Mouse (Mus musculus): ENCODE data around the gene Sec22b.

Gene Sec22b

GRCm38 (mm10) chr3:97900516-97901490 is at the start of gene Sec22b:
Sec22b (plus strand) TSS chr3:97901190.
- DNase-seq (ENCODE audit: low spot score): peak; percentile 75

GRCm38 (mm10) chr3:97851803-97852202 is 49.2 kb upstream of the Sec22b start:
- DNase-seq (ENCODE audit: low spot score): no peak

- peak; percentile 49 for DNase-seq (ENCODE audit: low spot score)
Measured at GRCm38 (mm10) chr3:97854575-97855384, 46.2 kb upstream of the Sec22b start.

GRCm38 (mm10) chr3:97859400-97859799 is 41.6 kb upstream of the Sec22b start:
- DNase-seq (ENCODE audit: low spot score): peak; percentile 59

GRCm38 (mm10) chr3:97860820-97861451 is 40.1 kb upstream of the Sec22b start:
- no peak for DNase-seq (ENCODE audit: low spot score)

GRCm38 (mm10) chr3:97866696-97867095 is 34.3 kb upstream of the Sec22b start:
- no peak for DNase-seq (ENCODE audit: low spot score)

- DNase-seq (ENCODE audit: low spot score): no peak
Measured at GRCm38 (mm10) chr3:97867221-97868023, 33.6 kb upstream of the Sec22b start.

- peak; percentile 68 for DNase-seq (ENCODE audit: low spot score)
Measured at GRCm38 (mm10) chr3:97868024-97868689, 32.8 kb upstream of the Sec22b start.

GRCm38 (mm10) chr3:97868733-97869132 is 32.3 kb upstream of the Sec22b start:
- DNase-seq (ENCODE audit: low spot score): no peak

- DNase-seq (ENCODE audit: low spot score): no peak
Measured at GRCm38 (mm10) chr3:97869730-97870129, 31.3 kb upstream of the Sec22b start.

GRCm38 (mm10) chr3:97874777-97875176 is 26.2 kb upstream of the Sec22b start:
- DNase-seq (ENCODE audit: low spot score): no peak

- DNase-seq (ENCODE audit: low spot score): no peak
Measured at GRCm38 (mm10) chr3:97876259-97876658, 24.7 kb upstream of the Sec22b start.

- peak; percentile 51 for DNase-seq (ENCODE audit: low spot score)
Measured at GRCm38 (mm10) chr3:97879222-97879621, 21.8 kb upstream of the Sec22b start.

GRCm38 (mm10) chr3:97881576-97881975 is 19.4 kb upstream of the Sec22b start:
- peak; percentile 37 for DNase-seq (ENCODE audit: low spot score)

- DNase-seq (ENCODE audit: low spot score): no peak
Measured at GRCm38 (mm10) chr3:97887785-97888167, 13.2 kb upstream of the Sec22b start.

- peak; percentile 59 for DNase-seq (ENCODE audit: low spot score)
Measured at GRCm38 (mm10) chr3:97888168-97888901, 12.7 kb upstream of the Sec22b start, which contains the start of gene Pde4dip. Pde4dip (minus strand) TSS chr3:97888707.

- no peak for DNase-seq (ENCODE audit: low spot score)
Measured at GRCm38 (mm10) chr3:97890205-97890604, 10.8 kb upstream of the Sec22b start.

GRCm38 (mm10) chr3:97894695-97895094 is 6.3 kb upstream of the Sec22b start:
- no peak for DNase-seq (ENCODE audit: low spot score)

- no peak for DNase-seq (ENCODE audit: low spot score)
Measured at GRCm38 (mm10) chr3:97898381-97898780, 2.6 kb upstream of the Sec22b start.

GRCm38 (mm10) chr3:97901586-97901985 is 596 bp downstream of the Sec22b start:
- DNase-seq (ENCODE audit: low spot score): no peak

Measured in left cerebral cortex, adult 11 months (tissue).